Comparison of ENCODE assay signal across 5 mouse cellular contexts in the genomic region with DNA sequence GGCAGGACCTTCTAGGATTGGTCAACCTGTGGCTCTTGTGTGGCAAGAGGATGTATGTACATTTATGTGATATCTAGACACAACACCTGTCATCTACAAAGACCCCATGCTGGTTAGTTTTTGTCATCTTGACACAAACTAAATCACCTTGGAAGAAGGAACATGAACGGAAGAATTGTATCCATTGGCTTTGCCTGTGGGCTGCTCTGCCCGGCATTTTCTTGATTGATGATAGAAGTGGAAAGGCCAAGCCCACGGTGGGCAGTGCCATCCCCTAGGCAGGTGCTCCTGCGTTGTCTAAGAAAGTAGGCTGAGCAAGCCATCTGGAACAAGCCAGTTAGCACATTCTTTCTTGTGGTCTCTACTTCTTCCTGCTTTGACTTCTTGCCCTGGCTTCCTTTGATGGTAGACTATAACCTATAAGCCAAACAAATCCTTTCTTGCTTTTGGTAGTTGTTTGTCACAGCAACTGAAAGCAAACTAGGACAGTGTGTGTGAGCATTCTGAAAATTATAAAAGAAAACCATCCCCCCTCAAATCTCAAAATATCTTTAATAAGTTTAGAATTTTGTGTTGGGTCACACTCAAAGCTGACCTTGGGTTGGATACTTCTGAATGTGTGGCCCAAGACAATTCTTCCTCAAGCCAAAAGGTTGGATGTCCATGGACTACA. TPM values are rescaled to one million over a fixed set of nuclear protein-coding genes. Genes with fewer than 3 reads are reported as not detected.
"Had no signal": no experiment of that assay in that cellular context is flagged by ENCODE, and none has a peak within 500 bp of the region (broad histone marks: within the 10 kb centered on the region; RNA-seq: fewer than 3 reads in every experiment).

No protein-coding gene starts in this region.

RNA-seq across cellular contexts. Expression of a gene that starts 27.5 kb away (rescaled TPM):
- polyA plus RNA-seq: heart, embryonic 12.5 days; limb, embryonic 11.5 days; limb, embryonic 13.5 days; liver, adult 2 months; liver, embryonic 12.5 days had no signal
